Comparison of ENCODE assay signal across 27 mouse cellular contexts in genomic region chr1:83915454-83915853, GRCm38 (mm10).
"Had no signal": no experiment of that assay in that cellular context is flagged by ENCODE, and none has a peak within 500 bp of the region (broad histone marks: within the 10 kb centered on the region; RNA-seq: fewer than 3 reads in every experiment).

No protein-coding gene starts in this region.

- H3K27me3 ChIP-seq: embryonic facial prominence, embryonic 12.5 days; embryonic facial prominence, embryonic 13.5 days; embryonic facial prominence, embryonic 15.5 days; forebrain, embryonic 12.5 days; forebrain, embryonic 13.5 days; forebrain, embryonic 15.5 days had no signal

- H3K9me3 ChIP-seq: embryonic facial prominence, embryonic 10.5 days; embryonic facial prominence, embryonic 12.5 days; embryonic facial prominence, embryonic 13.5 days; embryonic facial prominence, embryonic 15.5 days; forebrain, embryonic 10.5 days; forebrain, embryonic 12.5 days; forebrain, embryonic 13.5 days; forebrain, embryonic 15.5 days had no signal

- ATAC-seq: forebrain, embryonic 13.5 days; forebrain, embryonic 14.5 days; forebrain, embryonic 15.5 days; forebrain, embryonic 16.5 days; forebrain, postnatal 0 days had no signal

- H3K4me2 ChIP-seq: embryonic facial prominence, embryonic 12.5 days; embryonic facial prominence, embryonic 13.5 days; embryonic facial prominence, embryonic 15.5 days; forebrain, embryonic 12.5 days; forebrain, embryonic 13.5 days; forebrain, embryonic 15.5 days had no signal

- H3K4me3 ChIP-seq: embryonic facial prominence, embryonic 10.5 days; embryonic facial prominence, embryonic 12.5 days; embryonic facial prominence, embryonic 13.5 days; embryonic facial prominence, embryonic 15.5 days; erythroblast, embryonic 14.5 days; forebrain, embryonic 10.5 days; forebrain, embryonic 12.5 days; forebrain, embryonic 13.5 days; forebrain, embryonic 15.5 days; gastrocnemius, adult 2 months; heart, adult 2 months had no signal

- H3K36me3 ChIP-seq: embryonic facial prominence, embryonic 10.5 days; embryonic facial prominence, embryonic 12.5 days; embryonic facial prominence, embryonic 13.5 days; embryonic facial prominence, embryonic 15.5 days; forebrain, embryonic 10.5 days; forebrain, embryonic 12.5 days; forebrain, embryonic 15.5 days had no signal

- DNase-seq: cerebellum, adult 2 months; cerebellum, adult 8-10 months; cerebellum, adult 9-10 months; cerebellum, adult 9-11 months; cerebellum, postnatal 10 days; cerebellum, postnatal 14 days; cerebellum, postnatal 25 days; cerebellum, postnatal 36 days; forebrain, postnatal 0 days; gastrocnemius, adult 2 months; gastrocnemius, postnatal 10 days; gastrocnemius, postnatal 14 days; gastrocnemius, postnatal 25 days; gastrocnemius, postnatal 36 days; heart, adult 18-20 months; heart, adult 2 months had no signal

- H3K27ac ChIP-seq: embryonic facial prominence, embryonic 10.5 days; embryonic facial prominence, embryonic 12.5 days; embryonic facial prominence, embryonic 13.5 days; embryonic facial prominence, embryonic 15.5 days; forebrain, embryonic 10.5 days; forebrain, embryonic 12.5 days; forebrain, embryonic 13.5 days; forebrain, embryonic 15.5 days; gastrocnemius, adult 2 months; heart, adult 2 months had no signal

- H3K9ac ChIP-seq: embryonic facial prominence, embryonic 12.5 days; embryonic facial prominence, embryonic 13.5 days; embryonic facial prominence, embryonic 15.5 days; forebrain, embryonic 12.5 days; forebrain, embryonic 13.5 days; forebrain, embryonic 15.5 days; forebrain, postnatal 0 days had no signal

- H3K4me1 ChIP-seq: embryonic facial prominence, embryonic 10.5 days; embryonic facial prominence, embryonic 12.5 days; embryonic facial prominence, embryonic 13.5 days; embryonic facial prominence, embryonic 15.5 days; forebrain, embryonic 10.5 days; forebrain, embryonic 12.5 days; forebrain, embryonic 13.5 days; forebrain, embryonic 15.5 days had no signal
